Mouse (Mus musculus) cortical plate, adult 2 months (tissue): ENCODE data around the gene Zfp334.

Source experiments
- CTCF ChIP-seq: fragments of 200-500 bp; IDR thresholded peaks from 2 replicates; pipeline ENCODE4 v1.5.1; 2011; ENCODE audit warnings: mild to moderate bottlenecking, control low read depth, low read length; ENCODE audit not compliant: insufficient read depth; ENCODE audit errors: extremely low read depth
- POLR2A ChIP-seq: fragments of 200-500 bp; IDR thresholded peaks from 2 replicates; pipeline ENCODE4 v1.6.1; 2011; ENCODE audit warnings: mild to moderate bottlenecking, low read length, control low read depth; ENCODE audit not compliant: insufficient read depth; ENCODE audit errors: extremely low read depth

GRCm38 (mm10) chr2:165415141-165415721 is 27.2 kb upstream of the Zfp334 start:
- TF ChIP-seq POLR2A (no peak), CTCF (no peak)
